Mouse (Mus musculus) stomach, postnatal 0 days (tissue): ENCODE measurements around the gene Adamtsl1. TPM values are rescaled to one million over a fixed set of nuclear protein-coding genes. Genes with fewer than 3 reads are reported as not detected.

ENCODE experiments used
- ATAC-seq: fragments of 200-750 bp; cut with Nextera tagmentation; 2 replicates; pipeline ENCODE4 v1.8.0; 2017; ENCODE audit not compliant: low FRiP score, low TSS enrichment
- DNase-seq: peaks from one replicate; pipeline ENCODE4 v3.0.0-alpha.2; 2016; ENCODE audit warnings: low spot score
- H3K27ac ChIP-seq: fragments of 300-500 bp; sonication (generic); replicated peaks from 2 replicates; pipeline ENCODE4 v1.5.1; 2014; ENCODE audit warnings: mild to moderate bottlenecking, control low read depth
- H3K27me3 ChIP-seq: fragments of 300-500 bp; sonication (generic); 2 replicates; pipeline ENCODE4 v1.6.1; 2014; ENCODE audit warnings: low read length; ENCODE audit not compliant: control insufficient read depth, insufficient read depth
- H3K36me3 ChIP-seq: fragments of 300-500 bp; sonication (generic); 2 replicates; pipeline ENCODE4 v1.6.1; 2014; ENCODE audit warnings: low read length, mixed read lengths; ENCODE audit not compliant: control insufficient read depth, insufficient read depth
- H3K4me1 ChIP-seq: fragments of 300-500 bp; sonication (generic); replicated peaks from 2 replicates; pipeline ENCODE4 v1.6.1; 2014; ENCODE audit warnings: antibody characterized with exemption; ENCODE audit not compliant: control insufficient read depth, insufficient read depth
- H3K4me2 ChIP-seq: fragments of 300-500 bp; sonication (generic); replicated peaks from 2 replicates; pipeline ENCODE4 v1.6.1; 2014; ENCODE audit warnings: low read depth, mild to moderate bottlenecking, control low read depth, moderate library complexity
- H3K4me3 ChIP-seq: fragments of 300-500 bp; sonication (generic); 2 replicates; pipeline ENCODE4 v1.5.1; 2014; ENCODE audit warnings: low read depth, low read length, control low read depth
- H3K9ac ChIP-seq: fragments of 300-500 bp; sonication (generic); 2 replicates; pipeline ENCODE4 v1.6.1; 2014; ENCODE audit warnings: mild to moderate bottlenecking, low read length, control low read depth, mixed read lengths
- H3K9me3 ChIP-seq: fragments of 300-500 bp; sonication (generic); 2 replicates; pipeline ENCODE4 v1.6.1; 2016; ENCODE audit warnings: low read length; ENCODE audit not compliant: control insufficient read depth
- CTCF ChIP-seq: IDR thresholded peaks from 2 replicates; pipeline ENCODE4 v1.5.1; 2016; ENCODE audit warnings: antibody characterized with exemption, low read depth, mild to moderate bottlenecking, moderate library complexity
- EP300 ChIP-seq: optimal IDR thresholded peaks from 2 replicates; pipeline ENCODE3; 2016; ENCODE audit warnings: antibody characterized with exemption
- WGBS: fragments of 180-500 bp; shearing (Covaris S2); extraction: QIAGEN DNeasy Blood & Tissue Kit; methylation state at CpG from one replicate; pipeline ENCODE4 v1.1.7; 2014; 5-methylcytosine and 5-hydroxymethylcytosine counted together
- polyA plus RNA-seq: library from polyadenylated mRNA; unstranded; fragments of >200 nt; fragmentation: Nextera tagmentation; extraction: Ambion mirVana; gene quantifications from 2 replicates; pipeline ENCODE4 v1.2.1, GENCODE M21; 2015

The Adamtsl1 gene
- polyA plus RNA-seq, 1 experiment from 2014 or later, result 7.3 TPM

- no peak overlapping the region for H3K4me3 ChIP-seq
- DNase-seq, result no peak
- TF ChIP-seq CTCF, result no peak
Measured at GRCm38 (mm10) chr4:86045448-86045847, 531.5 kb downstream of the Adamtsl1 start.

GRCm38 (mm10) chr4:86045876-86046275 is 531.9 kb downstream of the Adamtsl1 start:
- no peak overlapping the region for H3K9ac ChIP-seq
- no peaks in the 10 kb centered on the region for H3K4me1 ChIP-seq
- H3K36me3 ChIP-seq, result no peaks in the 10 kb centered on the region
- H3K4me3 ChIP-seq, result no peak overlapping the region
- no peak overlapping the region for H3K27ac ChIP-seq
- DNase-seq (no peak), ATAC-seq (no peak)
- 61% methylated on average over 6 of the region's 6 CpGs for WGBS
- no peak overlapping the region for H3K4me2 ChIP-seq
- no peaks in the 10 kb centered on the region for H3K27me3 ChIP-seq
- TF ChIP-seq CTCF (no peak), EP300 (no peak)
- no peaks in the 10 kb centered on the region for H3K9me3 ChIP-seq

More at GRCm38 (mm10) chr4:86045448-86045847, 531.5 kb downstream of the Adamtsl1 start:
- no peak for ATAC-seq
- H3K9me3 ChIP-seq, result no peaks in the 10 kb centered on the region
- H3K4me1 ChIP-seq, result no peaks in the 10 kb centered on the region
- no peak overlapping the region for H3K9ac ChIP-seq
- no peak overlapping the region for H3K27ac ChIP-seq
- H3K27me3 ChIP-seq, result no peaks in the 10 kb centered on the region
- no peaks in the 10 kb centered on the region for H3K36me3 ChIP-seq
- WGBS, result 89% methylated on average over 6 of the region's 6 CpGs
- no peak overlapping the region for H3K4me2 ChIP-seq

GRCm38 (mm10) chr4:86046881-86047280 is 532.9 kb downstream of the Adamtsl1 start:
- WGBS, result 73% methylated on average over 1 of the region's 1 CpGs
- Histone ChIP-seq H3K4me1 (no peaks in the 10 kb centered on the region), H3K4me2 (no peak overlapping the region), H3K36me3 (no peaks in the 10 kb centered on the region), H3K27me3 (no peaks in the 10 kb centered on the region), H3K9ac (no peak overlapping the region), H3K27ac (no peak overlapping the region), H3K9me3 (no peaks in the 10 kb centered on the region), H3K4me3 (no peak overlapping the region)
- no peak for ATAC-seq
- TF ChIP-seq CTCF (peak; percentile 44), EP300 (no peak)
- no peak for DNase-seq

GRCm38 (mm10) chr4:86053487-86054237 is 539.7 kb downstream of the Adamtsl1 start:
- H3K36me3 ChIP-seq, result no peaks in the 10 kb centered on the region
- 0 out of 2 replicates have a peak overlapping the region, but pooled peaks have one; percentile 36 for H3K27ac ChIP-seq
- peak overlapping the region; percentile 48; the same call in 1 of the 2 replicates for H3K9ac ChIP-seq
- H3K4me1 ChIP-seq, result no peaks in the 10 kb centered on the region
- 1% methylated on average over 20 of the region's 20 CpGs for WGBS
- peak overlapping the region; percentile 42 for H3K4me3 ChIP-seq
- no peaks in the 10 kb centered on the region for H3K9me3 ChIP-seq
- no peak for TF ChIP-seq CTCF
- no peak for TF ChIP-seq EP300
- DNase-seq (peak; percentile 41), ATAC-seq (peak; percentile 60; the same call in 1 of the 2 replicates)
- H3K27me3 ChIP-seq, result no peaks in the 10 kb centered on the region
- H3K4me2 ChIP-seq, result peak overlapping the region; percentile 62

- H3K4me2 ChIP-seq, result no peak overlapping the region
- no peaks in the 10 kb centered on the region for H3K4me1 ChIP-seq
- TF ChIP-seq CTCF (no peak), EP300 (no peak)
- DNase-seq, result no peak
- no peaks in the 10 kb centered on the region for H3K27me3 ChIP-seq
- H3K4me3 ChIP-seq, result no peak overlapping the region
- ATAC-seq, result no peak
- 81% methylated on average over 4 of the region's 4 CpGs for WGBS
- no peak overlapping the region for H3K27ac ChIP-seq
- no peaks in the 10 kb centered on the region for H3K9me3 ChIP-seq
- no peaks in the 10 kb centered on the region for H3K36me3 ChIP-seq
- H3K9ac ChIP-seq, result no peak overlapping the region
Measured at GRCm38 (mm10) chr4:86060614-86061013, 546.6 kb downstream of the Adamtsl1 start.

- no peak overlapping the region for H3K4me2 ChIP-seq
- no peaks in the 10 kb centered on the region for H3K9me3 ChIP-seq
- no peak for ATAC-seq
- H3K4me3 ChIP-seq, result no peak overlapping the region
- no peak for TF ChIP-seq CTCF
- TF ChIP-seq EP300, result no peak
- no peak overlapping the region for H3K9ac ChIP-seq
- H3K36me3 ChIP-seq, result no peaks in the 10 kb centered on the region
- no peak overlapping the region for H3K27ac ChIP-seq
- H3K27me3 ChIP-seq, result no peaks in the 10 kb centered on the region
- WGBS, result 88% methylated on average over 5 of the region's 5 CpGs
- DNase-seq, result no peak
- H3K4me1 ChIP-seq, result no peaks in the 10 kb centered on the region
Measured at GRCm38 (mm10) chr4:86068376-86068775, 554.4 kb downstream of the Adamtsl1 start.
